Mouse (Mus musculus) limb, embryonic 12.5 days (tissue): ENCODE data around the gene Tfeb. TPM values are rescaled to one million over a fixed set of nuclear protein-coding genes. Genes with fewer than 3 reads are reported as not detected.

Experiments
- ATAC-seq: fragments of 200-750 bp; cut with Nextera tagmentation; 2 replicates; pipeline ENCODE4 v1.8.0; 2017; ENCODE audit warnings: low read depth, moderate TSS enrichment; ENCODE audit not compliant: insufficient number of reproducible peaks, insufficient read depth, low FRiP score, low TSS enrichment
- H3K27ac ChIP-seq: fragments of 300-500 bp; sonication (generic); 2 replicates; pipeline ENCODE4 v1.5.1; 2016; ENCODE audit warnings: mild to moderate bottlenecking, moderate library complexity
- H3K27me3 ChIP-seq: fragments of 300-500 bp; sonication (generic); 2 replicates; pipeline ENCODE4 v1.6.1; 2016; ENCODE audit warnings: mild to moderate bottlenecking, moderate library complexity
- H3K36me3 ChIP-seq: fragments of 300-500 bp; sonication (generic); 2 replicates; pipeline ENCODE4 v1.6.1; 2016; ENCODE audit warnings: mild to moderate bottlenecking, moderate library complexity
- H3K4me1 ChIP-seq: fragments of 300-500 bp; sonication (generic); replicated peaks from 2 replicates; pipeline ENCODE4 v1.6.1; 2016
- H3K4me2 ChIP-seq: fragments of 300-500 bp; sonication (generic); 2 replicates; pipeline ENCODE4 v1.6.1; 2016; ENCODE audit warnings: mild to moderate bottlenecking, moderate library complexity
- H3K4me3 ChIP-seq: fragments of 300-500 bp; sonication (generic); replicated peaks from 2 replicates; pipeline ENCODE4 v1.5.1; 2016; ENCODE audit warnings: mild to moderate bottlenecking
- H3K9ac ChIP-seq: fragments of 300-500 bp; sonication (generic); replicated peaks from 2 replicates; pipeline ENCODE4 v1.6.1; 2016; ENCODE audit warnings: mild to moderate bottlenecking, moderate library complexity
- H3K9me3 ChIP-seq: fragments of 300-500 bp; sonication (generic); 2 replicates; pipeline ENCODE4 v1.6.1; 2016; ENCODE audit warnings: mild to moderate bottlenecking, moderate library complexity
- WGBS: fragments of 180-500 bp; shearing (Covaris S2); methylation state at CpG from one replicate; pipeline ENCODE4 v1.1.7; 2016; 5-methylcytosine and 5-hydroxymethylcytosine counted together
- polyA plus RNA-seq: library from polyadenylated mRNA; unstranded; fragments of >200 nt; fragmentation: Nextera tagmentation; extraction: Ambion mirVana; gene quantifications from 2 replicates; pipeline ENCODE4 v1.2.1, GENCODE M21; 2016

The Tfeb gene
- polyA plus RNA-seq, 1 experiment from 2014 or later: 8.8 TPM

DNA sequence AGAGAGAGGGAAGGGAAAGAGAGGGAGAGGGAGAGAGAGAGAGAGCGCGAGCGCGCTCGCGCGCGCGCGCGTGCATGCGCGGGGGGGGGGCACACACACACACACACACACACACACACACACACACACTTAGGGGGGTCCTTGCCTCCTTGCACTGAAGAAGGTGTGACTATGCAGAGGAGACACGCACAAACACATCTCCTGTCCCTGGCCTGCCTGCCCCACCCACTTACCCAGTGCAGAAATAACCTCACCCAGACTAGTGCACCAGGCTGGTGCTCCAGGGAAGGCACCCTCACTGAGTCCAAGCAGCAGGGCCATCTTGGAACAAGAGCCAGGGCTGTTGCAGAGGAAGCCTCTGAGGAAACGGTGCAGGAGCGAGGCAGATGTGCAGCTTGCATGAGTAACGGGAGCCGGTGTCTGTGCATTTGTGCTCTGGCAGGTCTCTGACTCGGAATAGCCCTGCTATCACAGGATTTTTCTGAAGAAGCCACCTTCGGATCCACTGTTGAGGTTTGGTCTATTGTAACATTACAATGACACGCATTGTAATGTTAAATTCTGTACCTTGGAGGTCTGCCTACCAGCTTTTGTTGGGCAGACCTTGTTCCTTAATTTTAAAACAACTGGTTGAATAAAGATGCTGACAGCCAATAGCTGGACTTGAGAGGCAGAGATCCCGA, 23.8 kb upstream of the Tfeb start:
- Histone ChIP-seq H3K9ac (no peak overlapping the region), H3K4me3 (no peak overlapping the region), H3K4me2 (no peak overlapping the region), H3K4me1 (0 out of 2 replicates have a peak, but pooled peaks cover 2% of the 10 kb centered on the region), H3K27ac (no peak overlapping the region), H3K27me3 (peaks cover under 1% of the 10 kb centered on the region; the same call in 1 of the 2 replicates), H3K9me3 (no peaks in the 10 kb centered on the region), H3K36me3 (no peaks in the 10 kb centered on the region)
- 67% methylated on average over 9 of the region's 22 CpGs for WGBS
- ATAC-seq: no peak

GRCm38 (mm10) chr17:47715037-47715436, 21.8 kb upstream of the Tfeb start:
- H3K36me3 ChIP-seq: no peaks in the 10 kb centered on the region
- no peak overlapping the region for H3K4me3 ChIP-seq
- WGBS: 56% methylated on average over 3 of the region's 3 CpGs
- H3K4me2 ChIP-seq: no peak overlapping the region
- 0 out of 2 replicates have a peak, but pooled peaks cover 2% of the 10 kb centered on the region for H3K4me1 ChIP-seq
- ATAC-seq: no peak
- no peak overlapping the region for H3K9ac ChIP-seq
- no peak overlapping the region for H3K27ac ChIP-seq
- H3K27me3 ChIP-seq: peaks cover 4% of the 10 kb centered on the region
- no peaks in the 10 kb centered on the region for H3K9me3 ChIP-seq

GRCm38 (mm10) chr17:47721183-47721582, 15.6 kb upstream of the Tfeb start:
- WGBS: 90% methylated on average over 4 of the region's 4 CpGs
- Histone ChIP-seq H3K27me3 (peaks cover 9% of the 10 kb centered on the region), H3K4me1 (no peaks in the 10 kb centered on the region), H3K4me2 (no peak overlapping the region), H3K36me3 (no peaks in the 10 kb centered on the region), H3K4me3 (no peak overlapping the region), H3K9ac (no peak overlapping the region), H3K27ac (no peak overlapping the region), H3K9me3 (no peaks in the 10 kb centered on the region)
- ATAC-seq: no peak

- H3K4me1 ChIP-seq: no peaks in the 10 kb centered on the region
- H3K36me3 ChIP-seq: no peaks in the 10 kb centered on the region
- H3K4me2 ChIP-seq: no peak within 1 kb of the TSS
- 67% methylated on average over 11 of the region's 11 CpGs for WGBS
- no peak within 1 kb of the TSS for H3K4me3 ChIP-seq
- no peak for ATAC-seq
- H3K9me3 ChIP-seq: no peaks in the 10 kb centered on the region
- no peak within 1 kb of the TSS for H3K27ac ChIP-seq
- peaks cover 16% of the 10 kb centered on the region for H3K27me3 ChIP-seq
- H3K9ac ChIP-seq: no peak within 1 kb of the TSS
These were observed 10.3 kb upstream of the Tfeb start, which contains the start of gene Pgc for GRCm38 (mm10) chr17:47726566-47726965. TSS of gene Pgc (plus strand) at chr17:47726842.

GRCm38 (mm10) chr17:47730633-47731575, 5.9 kb upstream of the Tfeb start:
- H3K27ac ChIP-seq: no peak overlapping the region
- H3K4me2 ChIP-seq: no peak overlapping the region
- WGBS: 60% methylated on average over 24 of the region's 24 CpGs
- no peaks in the 10 kb centered on the region for H3K36me3 ChIP-seq
- ATAC-seq: no peak
- peaks cover 17% of the 10 kb centered on the region for H3K27me3 ChIP-seq
- H3K9me3 ChIP-seq: no peaks in the 10 kb centered on the region
- no peaks in the 10 kb centered on the region for H3K4me1 ChIP-seq
- H3K9ac ChIP-seq: no peak overlapping the region
- H3K4me3 ChIP-seq: no peak overlapping the region

GRCm38 (mm10) chr17:47735553-47736100, 1.2 kb upstream of the Tfeb start:
- no peak overlapping the region for H3K9ac ChIP-seq
- H3K36me3 ChIP-seq: no peaks in the 10 kb centered on the region
- WGBS: 71% methylated on average over 14 of the region's 14 CpGs
- no peak overlapping the region for H3K4me3 ChIP-seq
- no peaks in the 10 kb centered on the region for H3K9me3 ChIP-seq
- H3K27ac ChIP-seq: no peak overlapping the region
- no peak overlapping the region for H3K4me2 ChIP-seq
- no peak for ATAC-seq
- H3K27me3 ChIP-seq: peaks cover 15% of the 10 kb centered on the region; the same call in 1 of the 2 replicates
- H3K4me1 ChIP-seq: peaks cover 27% of the 10 kb centered on the region

DNA sequence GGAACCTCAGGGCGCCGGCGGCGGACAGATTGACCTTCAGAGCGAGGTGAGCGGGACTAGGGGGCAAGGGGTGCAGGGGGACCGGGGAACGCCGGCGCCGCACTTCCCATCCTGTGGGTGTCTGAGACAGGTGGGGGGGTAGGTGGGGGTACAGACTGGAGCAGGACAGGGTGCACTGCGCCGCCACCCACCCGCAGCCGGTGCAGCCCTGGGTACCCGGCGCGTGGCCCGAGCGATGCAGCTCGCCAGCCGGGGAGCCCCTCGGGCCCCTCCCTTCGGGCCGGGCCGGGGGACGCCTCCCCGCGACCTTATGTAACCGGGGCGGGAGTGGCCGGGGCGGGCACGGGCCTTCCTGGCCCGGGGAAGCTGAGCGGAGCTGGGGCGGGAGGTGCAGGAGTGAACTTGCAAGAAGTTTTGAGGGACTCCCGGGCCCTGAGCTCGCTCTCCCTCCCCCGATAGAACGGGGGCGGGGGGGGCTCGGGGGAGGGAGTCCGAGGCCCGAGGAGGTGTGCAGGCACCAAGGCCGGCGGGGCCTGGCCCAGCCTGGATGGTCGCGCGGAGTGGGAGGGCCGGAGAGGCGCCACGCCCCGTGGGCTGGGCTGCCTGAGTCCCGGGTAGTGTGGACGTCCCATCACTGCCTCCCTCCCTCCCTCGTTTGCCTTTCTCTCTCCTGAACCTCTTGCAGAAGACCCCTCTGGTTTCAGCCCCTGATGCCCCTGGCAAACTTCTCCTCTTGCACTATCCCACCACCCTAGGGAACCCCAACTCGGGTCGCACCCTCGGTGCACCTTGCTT, 638 bp downstream of the Tfeb start:
- Histone ChIP-seq H3K4me1 (peaks cover 27% of the 10 kb centered on the region), H3K36me3 (no peaks in the 10 kb centered on the region), H3K4me2 (peak overlapping the region; percentile 98), H3K9ac (peak overlapping the region; percentile 69), H3K27me3 (peaks cover 27% of the 10 kb centered on the region), H3K4me3 (peak overlapping the region; percentile 74), H3K27ac (peak overlapping the region; percentile 84), H3K9me3 (no peaks in the 10 kb centered on the region)
- 1% methylated on average over 49 of the region's 60 CpGs for WGBS
- peak; percentile 76 for ATAC-seq

DNA sequence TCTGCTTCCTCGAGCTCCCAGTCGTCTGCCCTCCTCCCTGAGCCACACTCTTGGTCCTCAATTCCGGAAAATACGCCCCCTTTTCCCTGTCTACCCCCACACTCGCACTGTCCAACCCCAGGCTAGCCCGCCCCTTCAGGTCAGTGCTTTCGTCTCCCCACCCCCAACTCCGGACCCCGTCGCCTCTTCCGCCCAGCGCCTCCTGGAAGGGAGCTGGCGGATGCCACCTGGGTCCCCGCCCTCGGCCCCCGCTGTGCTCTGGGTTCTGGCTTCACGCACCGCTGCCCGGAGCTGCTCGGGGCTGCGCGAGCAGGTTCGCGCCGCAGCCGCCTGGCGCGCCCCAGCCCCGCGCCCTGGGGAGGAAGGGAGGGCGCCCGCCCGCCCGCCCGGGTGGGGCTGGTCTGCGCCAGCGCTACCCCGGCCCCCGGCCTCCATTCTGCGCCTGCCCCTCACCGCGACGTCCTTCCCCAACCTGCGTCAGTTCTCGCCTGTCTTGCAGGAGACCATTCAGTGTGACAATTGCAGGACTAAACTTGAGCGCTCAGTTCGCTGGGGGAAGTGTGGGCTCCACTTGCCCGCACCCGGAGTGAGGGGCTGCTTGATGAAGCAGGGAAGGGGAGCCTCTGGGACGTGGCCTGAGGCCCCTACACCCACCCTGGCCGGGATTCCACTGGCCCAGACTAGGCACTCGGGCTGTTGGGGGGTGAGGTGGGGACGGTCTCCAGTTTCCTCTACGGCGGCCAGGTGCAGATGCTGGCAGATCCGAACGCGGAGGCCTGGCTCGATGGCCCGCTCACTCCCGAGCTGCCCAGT, 1.4 kb downstream of the Tfeb start:
- peaks cover 27% of the 10 kb centered on the region for H3K27me3 ChIP-seq
- under 1% methylated on average over 56 of the region's 61 CpGs for WGBS
- H3K27ac ChIP-seq: peak overlapping the region; percentile 84

DNA sequence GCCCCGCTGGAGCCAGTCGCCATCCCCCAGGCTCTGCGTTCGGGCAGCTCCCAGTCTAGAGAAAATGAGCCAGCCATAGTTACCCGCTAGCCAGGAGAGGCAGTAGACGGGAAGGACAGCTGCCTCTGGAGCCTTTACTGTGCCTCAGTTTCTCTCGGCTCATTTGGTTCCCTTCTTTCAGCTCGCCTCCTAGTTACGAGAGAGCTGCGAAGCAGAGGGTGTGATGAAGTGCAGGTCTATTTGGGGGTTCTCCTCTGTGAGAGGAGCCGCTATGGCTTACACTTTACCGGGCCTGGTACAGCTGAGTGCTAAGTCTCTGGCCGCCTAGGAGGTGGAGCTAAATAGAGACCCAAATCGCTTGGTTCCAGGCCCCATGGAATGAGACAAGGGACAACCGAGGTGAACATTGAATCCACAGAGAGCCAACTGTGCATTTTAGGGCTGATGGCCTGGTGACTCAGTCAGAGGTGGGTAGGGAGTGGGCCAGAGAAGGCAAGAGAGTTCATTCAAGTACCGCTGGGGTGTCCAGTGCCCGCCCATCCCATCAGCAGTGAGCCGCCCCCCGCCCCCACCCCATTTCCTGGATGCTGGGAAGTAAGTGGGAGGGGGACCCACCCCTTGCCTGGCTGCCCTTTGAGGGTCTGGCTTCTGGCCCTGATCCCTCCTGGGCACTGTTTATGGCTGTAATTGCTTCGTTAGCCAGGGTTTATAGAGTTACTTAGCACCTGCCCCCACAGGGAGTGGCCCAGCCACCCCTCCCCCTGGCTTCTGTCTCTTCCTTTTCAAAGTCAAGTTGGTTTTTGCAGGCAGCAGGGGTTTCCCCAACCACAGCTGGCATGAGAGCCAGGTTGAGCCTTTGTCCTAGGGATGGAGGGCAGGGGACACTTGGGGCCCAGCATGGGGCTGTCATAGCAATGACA, 2.3 kb downstream of the Tfeb start:
- no peaks in the 10 kb centered on the region for H3K36me3 ChIP-seq
- H3K9ac ChIP-seq: peak overlapping the region; percentile 69
- peak overlapping the region; percentile 98 for H3K4me2 ChIP-seq
- no peaks in the 10 kb centered on the region for H3K9me3 ChIP-seq
- peak overlapping the region; percentile 84 for H3K27ac ChIP-seq
- 3% methylated on average over 20 of the region's 20 CpGs for WGBS
- peaks cover 27% of the 10 kb centered on the region for H3K27me3 ChIP-seq
- H3K4me3 ChIP-seq: peak overlapping the region; percentile 74
- 0 out of 2 replicates have a peak, but pooled peaks have one; percentile 23 for ATAC-seq
- peaks cover 27% of the 10 kb centered on the region for H3K4me1 ChIP-seq

More for the DNA sequence above, 1.4 kb downstream of the Tfeb start:
- H3K4me1 ChIP-seq: peaks cover 27% of the 10 kb centered on the region
- H3K36me3 ChIP-seq: no peaks in the 10 kb centered on the region
- peak overlapping the region; percentile 69 for H3K9ac ChIP-seq
- H3K9me3 ChIP-seq: no peaks in the 10 kb centered on the region
- ATAC-seq: peak; percentile 44
- H3K4me2 ChIP-seq: peak overlapping the region; percentile 98
- peak overlapping the region; percentile 74 for H3K4me3 ChIP-seq
